Mouse (Mus musculus) bone marrow, adult 2 months (tissue): ENCODE results near the gene Rps15. TPM values are rescaled to one million over a fixed set of nuclear protein-coding genes. Genes with fewer than 3 reads are reported as not detected.

ENCODE experiments used
- H3K27ac ChIP-seq: fragments of 200-500 bp; 2 replicates; pipeline ENCODE4 v1.5.1; 2012; ENCODE audit warnings: low read depth, mild to moderate bottlenecking, control low read depth, inconsistent platforms, low read length; ENCODE audit not compliant: control insufficient read depth, poor library complexity, insufficient read depth
- H3K4me1 ChIP-seq: fragments of 200-500 bp; 2 replicates; pipeline ENCODE4 v1.6.1; 2011; ENCODE audit warnings: low read length; ENCODE audit not compliant: control insufficient read depth, insufficient read depth
- H3K4me3 ChIP-seq: fragments of 200-500 bp; replicated peaks from 2 replicates; pipeline ENCODE3; 2011; ENCODE audit warnings: mild to moderate bottlenecking, low read depth, low read length, control low read depth; ENCODE audit not compliant: control insufficient read depth
- CTCF ChIP-seq: fragments of 200-500 bp; IDR thresholded peaks from 2 replicates; pipeline ENCODE4 v1.5.1; 2011; ENCODE audit warnings: low read length, control low read depth; ENCODE audit not compliant: control insufficient read depth, insufficient read depth
- POLR2A ChIP-seq: fragments of 200-500 bp; IDR thresholded peaks from 2 replicates; pipeline ENCODE4 v1.6.1; 2011; ENCODE audit warnings: low read depth, mild to moderate bottlenecking, control low read depth, low read length, borderline replicate concordance; ENCODE audit not compliant: control insufficient read depth
- WGBS: fragments of 180-500 bp; shearing (Covaris S2); methylation state at CpG from one replicate; pipeline ENCODE4 v1.1.7; 2018; 5-methylcytosine and 5-hydroxymethylcytosine counted together
- polyA plus RNA-seq: library from polyadenylated mRNA; stranded (reverse); fragments of >200 nt; gene quantifications from 2 replicates; pipeline ENCODE4 v1.2.4, GENCODE M21; 2011; ENCODE audit warnings: low replicate concordance; ENCODE audit not compliant: missing spikeins, insufficient read depth, insufficient read length

Rps15 gene
- polyA plus RNA-seq, 1 experiment = 2,445 TPM

DNA sequence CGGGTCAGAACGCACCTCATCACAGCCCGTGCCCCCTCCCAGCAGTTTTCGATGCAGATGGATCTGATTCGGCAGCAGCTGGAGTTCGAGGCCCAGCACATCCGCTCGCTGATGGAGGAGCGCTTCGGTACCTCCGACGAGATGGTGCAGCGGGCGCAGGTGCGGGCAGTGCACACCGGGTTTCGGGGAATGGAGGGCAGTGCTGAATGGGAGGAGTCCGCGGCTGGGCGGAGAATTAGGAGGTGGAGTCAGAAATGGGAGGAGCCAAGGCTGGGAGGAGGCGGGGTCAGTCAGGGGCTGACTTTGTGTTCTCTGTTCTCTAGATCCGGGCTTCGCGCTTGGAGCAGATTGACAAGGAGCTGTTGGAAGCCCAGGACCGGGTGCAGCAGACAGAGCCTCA lies 12.6 kb downstream of the Rps15 start:
- H3K27ac ChIP-seq = no peak overlapping the region; the same call in 1 of the 2 replicates
- TF ChIP-seq POLR2A = no peak
- TF ChIP-seq CTCF = no peak
- H3K4me1 ChIP-seq = no peaks in the 10 kb centered on the region
- WGBS = under 1% methylated on average over 25 of the region's 25 CpGs
- H3K4me3 ChIP-seq = no peak overlapping the region

DNA sequence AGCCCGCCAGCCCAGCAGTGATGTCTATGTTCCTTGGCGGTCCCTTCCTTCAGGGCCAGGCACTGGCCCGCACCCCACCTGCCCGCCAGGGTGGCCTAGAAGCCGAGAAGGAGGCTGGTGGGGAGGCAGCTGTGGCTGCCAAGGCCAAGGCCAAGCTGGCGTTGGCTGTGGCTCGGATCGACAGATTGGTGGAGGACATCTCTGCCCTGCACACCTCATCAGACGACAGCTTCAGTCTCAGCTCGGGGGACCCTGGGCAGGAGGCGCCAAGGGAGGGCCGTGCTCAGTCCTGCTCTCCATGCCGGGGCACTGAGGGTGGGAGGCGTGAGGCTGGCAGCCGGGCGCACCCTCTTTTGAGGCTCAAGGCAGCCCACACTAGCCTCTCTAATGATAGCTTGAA lies 19.3 kb downstream of the Rps15 start:
- H3K4me1 ChIP-seq = no peaks in the 10 kb centered on the region
- WGBS = 83% methylated on average over 16 of the region's 16 CpGs
- H3K4me3 ChIP-seq = no peak overlapping the region
- TF ChIP-seq POLR2A = no peak
- TF ChIP-seq CTCF = no peak
- H3K27ac ChIP-seq = no peak overlapping the region

DNA sequence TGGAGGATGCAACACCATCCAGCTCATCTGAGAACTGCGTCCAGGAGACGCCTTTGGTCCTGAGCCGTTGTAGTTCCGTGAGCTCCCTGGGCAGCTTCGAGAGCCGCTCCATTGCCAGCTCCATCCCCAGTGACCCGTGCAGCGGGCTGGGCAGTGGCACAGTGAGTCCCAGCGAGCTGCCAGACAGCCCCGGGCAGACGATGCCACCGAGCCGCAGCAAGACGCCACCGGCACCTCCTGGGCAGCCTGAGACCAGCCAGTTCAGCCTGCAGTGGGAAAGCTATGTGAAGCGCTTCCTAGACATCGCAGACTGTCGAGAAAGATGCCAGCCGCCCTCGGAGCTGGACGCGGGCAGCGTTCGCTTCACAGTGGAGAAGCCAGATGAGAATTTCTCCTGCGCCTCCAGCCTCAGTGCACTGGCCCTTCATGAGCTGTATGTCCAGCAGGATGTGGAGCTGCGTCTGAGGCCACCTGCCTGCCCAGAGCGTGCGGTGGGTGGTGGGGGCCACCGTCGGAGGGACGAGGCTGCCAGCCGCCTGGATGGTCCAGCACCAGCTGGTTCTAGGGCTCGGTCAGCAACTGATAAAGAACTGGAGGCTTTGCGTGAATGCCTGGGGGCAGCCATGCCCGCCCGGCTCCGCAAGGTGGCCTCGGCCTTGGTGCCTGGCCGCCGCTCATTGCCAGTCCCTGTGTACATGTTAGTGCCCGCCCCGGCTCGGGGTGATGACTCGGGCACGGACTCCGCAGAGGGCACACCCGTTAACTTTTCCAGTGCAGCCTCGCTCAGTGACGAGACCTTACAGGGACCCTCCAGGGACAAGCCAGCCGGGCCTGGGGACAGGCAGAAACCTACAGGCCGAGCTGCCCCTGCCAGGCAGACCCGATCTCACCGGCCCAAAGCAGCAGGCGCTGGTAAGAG lies 20.6 kb downstream of the Rps15 start:
- no peak for TF ChIP-seq POLR2A
- no peak for TF ChIP-seq CTCF
- no peak overlapping the region for H3K4me3 ChIP-seq
- 79% methylated on average over 54 of the region's 54 CpGs for WGBS
- peak overlapping the region; percentile 34; the same call in 1 of the 2 replicates for H3K27ac ChIP-seq
- H3K4me1 ChIP-seq = peaks cover 2% of the 10 kb centered on the region

- Histone ChIP-seq H3K27ac (peak overlapping the region; percentile 34; the same call in 1 of the 2 replicates), H3K4me1 (peaks cover 2% of the 10 kb centered on the region), H3K4me3 (no peak overlapping the region)
- WGBS = 6% methylated on average over 20 of the region's 20 CpGs
- no peak for TF ChIP-seq CTCF
- no peak for TF ChIP-seq POLR2A
Measured at GRCm38 (mm10) chr10:80313627-80314201, 21.5 kb downstream of the Rps15 start.

DNA sequence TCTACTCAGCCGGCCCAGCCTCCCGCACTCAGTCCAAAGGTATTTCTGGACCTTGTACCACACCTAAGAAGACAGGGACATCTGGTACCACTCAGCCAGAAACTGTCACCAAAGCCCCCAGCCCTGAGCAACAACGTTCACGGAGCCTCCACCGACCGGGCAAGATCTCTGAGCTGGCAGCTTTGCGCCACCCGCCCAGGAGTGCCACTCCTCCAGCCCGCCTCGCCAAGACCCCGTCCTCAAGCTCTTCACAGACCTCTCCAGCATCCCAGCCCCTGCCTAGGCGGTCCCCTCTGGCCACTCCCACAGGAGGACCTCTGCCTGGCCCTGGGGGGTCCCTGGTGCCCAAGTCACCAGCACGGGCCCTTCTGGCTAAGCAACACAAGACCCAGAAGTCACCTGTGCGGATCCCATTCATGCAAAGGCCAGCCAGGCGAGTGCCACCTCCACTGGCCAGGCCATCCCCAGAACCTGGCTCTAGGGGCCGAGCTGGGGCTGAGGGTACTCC lies 22.3 kb downstream of the Rps15 start:
- H3K4me1 ChIP-seq = peaks cover 4% of the 10 kb centered on the region
- H3K27ac ChIP-seq = no peak overlapping the region
- TF ChIP-seq POLR2A (no peak), CTCF (no peak)
- 65% methylated on average over 16 of the region's 16 CpGs for WGBS
- H3K4me3 ChIP-seq = no peak overlapping the region

GRCm38 (mm10) chr10:80315315-80315714 lies 23.1 kb downstream of the Rps15 start:
- TF ChIP-seq CTCF (no peak), POLR2A (no peak)
- Histone ChIP-seq H3K4me1 (peaks cover 4% of the 10 kb centered on the region), H3K27ac (no peak overlapping the region), H3K4me3 (no peak overlapping the region)
- WGBS = 56% methylated on average over 27 of the region's 27 CpGs

DNA sequence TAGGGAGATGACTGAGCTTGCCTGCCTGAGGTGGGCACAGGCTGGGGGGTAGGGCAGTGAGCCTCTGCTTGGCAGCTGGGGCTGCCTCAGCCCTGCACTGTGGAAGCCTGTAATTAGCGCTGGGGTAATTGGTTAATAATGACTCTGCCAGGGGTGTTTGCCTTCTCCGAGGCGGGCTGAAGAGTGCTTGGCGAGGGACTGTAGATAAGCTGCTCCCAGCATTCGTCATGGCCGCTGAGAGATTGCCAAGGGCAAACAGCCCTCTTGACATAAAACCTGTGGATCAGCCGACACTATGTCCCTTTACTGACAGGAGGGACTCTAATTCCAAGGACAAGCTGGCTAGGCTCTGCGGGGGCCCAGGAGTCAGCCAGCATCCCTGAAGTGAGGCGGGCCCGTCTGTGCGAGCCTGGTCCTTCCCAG lies 24.1 kb downstream of the Rps15 start:
- TF ChIP-seq CTCF (no peak), POLR2A (no peak; the same call in 1 of the 2 replicates)
- Histone ChIP-seq H3K27ac (no peak overlapping the region), H3K4me3 (no peak overlapping the region), H3K4me1 (peaks cover 10% of the 10 kb centered on the region)
- WGBS = 54% methylated on average over 11 of the region's 11 CpGs

DNA sequence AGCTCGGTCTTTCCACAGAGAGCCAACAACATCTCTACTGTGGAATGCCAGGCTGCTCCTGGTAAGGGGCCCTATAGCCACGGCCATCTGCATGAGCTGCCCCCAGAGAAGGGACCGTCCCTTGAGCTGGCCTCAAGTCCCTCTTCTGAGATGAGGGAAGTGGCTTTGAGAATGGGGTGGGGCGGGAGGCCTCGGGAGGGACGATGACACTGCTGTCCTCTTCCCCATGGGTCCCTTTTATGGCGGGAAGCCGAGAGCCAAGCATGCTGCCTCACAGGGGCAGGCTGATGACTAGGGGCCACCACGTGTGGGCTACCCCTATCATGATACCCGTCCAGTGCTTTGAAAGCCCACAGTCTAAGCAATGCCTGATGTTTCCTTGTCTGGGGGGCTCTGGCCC lies 24.8 kb downstream of the Rps15 start:
- Histone ChIP-seq H3K4me1 (peaks cover 10% of the 10 kb centered on the region), H3K4me3 (no peak overlapping the region), H3K27ac (no peak overlapping the region)
- 34% methylated on average over 10 of the region's 10 CpGs for WGBS
- TF ChIP-seq POLR2A (no peak), CTCF (no peak)

DNA sequence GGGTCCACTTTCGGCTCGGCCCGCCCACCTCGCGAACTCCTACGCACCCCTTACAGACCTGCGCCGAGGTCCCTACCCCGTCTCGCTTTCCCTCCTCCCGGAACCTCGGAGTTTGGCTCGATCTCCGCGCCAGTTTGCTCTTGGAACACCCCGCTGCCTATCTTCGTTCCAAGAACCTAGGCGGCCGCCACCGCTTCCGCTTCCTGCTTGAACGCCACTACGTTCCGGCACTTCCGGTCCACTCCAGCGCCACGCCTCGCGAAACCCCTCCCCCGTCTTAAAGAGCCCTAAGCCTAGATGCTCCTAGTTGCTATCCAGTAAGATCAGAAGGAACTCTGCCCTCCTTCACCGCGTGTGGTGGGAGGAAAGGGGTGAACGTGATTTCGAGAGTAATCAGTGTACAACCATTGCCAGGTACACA lies 28.1 kb downstream of the Rps15 start, which contains the start of gene 2310011J03Rik:
Gene 2310011J03Rik, minus strand, starts transcription at position 198 of the 421 bp plus-strand sequence.
- H3K4me1 ChIP-seq = peaks cover 10% of the 10 kb centered on the region
- peak; percentile 91 for TF ChIP-seq POLR2A
- no peak for TF ChIP-seq CTCF
- under 1% methylated on average over 34 of the region's 34 CpGs for WGBS
- peak within 1 kb of the TSS; percentile 92 for H3K4me3 ChIP-seq
- peak within 1 kb of the TSS; percentile 78 for H3K27ac ChIP-seq
